Mouse (Mus musculus) MN1 (cell line): ENCODE data around the gene Cbx1.

Experiments used
- DNase-seq: peaks from one replicate; pipeline ENCODE4 v3.0.0-alpha.2; 2016; ENCODE audit warnings: low spot score

Cbx1 gene

DNA sequence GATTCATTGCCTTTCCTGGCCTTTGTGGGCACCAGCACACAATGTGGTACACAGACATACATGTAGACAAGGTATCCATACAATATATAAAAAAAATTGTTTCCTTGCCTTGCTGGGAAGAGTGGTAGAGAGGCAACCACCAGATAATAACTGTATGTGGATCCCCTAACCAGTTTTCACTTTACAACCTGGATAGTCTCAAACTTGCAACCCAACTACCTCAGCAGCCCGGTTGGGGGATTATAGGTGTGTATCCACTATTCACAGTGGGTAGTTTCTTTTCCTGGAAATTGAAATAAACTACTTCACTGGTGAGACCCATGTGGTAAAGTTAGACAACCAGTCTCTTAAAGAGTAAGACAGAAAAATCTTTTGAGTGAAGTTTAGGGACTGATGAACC is 27.6 kb downstream of the Cbx1 start:
- no peak for DNase-seq

- no peak for DNase-seq
Observed at GRCm38 (mm10) chr11:96816979-96817378, 28.1 kb downstream of the Cbx1 start.

GRCm38 (mm10) chr11:96818128-96818710 is 29.3 kb downstream of the Cbx1 start:
- no peak for DNase-seq

- DNase-seq, result peak; percentile 20
Observed at GRCm38 (mm10) chr11:96821956-96822355, 33.0 kb downstream of the Cbx1 start.

DNA sequence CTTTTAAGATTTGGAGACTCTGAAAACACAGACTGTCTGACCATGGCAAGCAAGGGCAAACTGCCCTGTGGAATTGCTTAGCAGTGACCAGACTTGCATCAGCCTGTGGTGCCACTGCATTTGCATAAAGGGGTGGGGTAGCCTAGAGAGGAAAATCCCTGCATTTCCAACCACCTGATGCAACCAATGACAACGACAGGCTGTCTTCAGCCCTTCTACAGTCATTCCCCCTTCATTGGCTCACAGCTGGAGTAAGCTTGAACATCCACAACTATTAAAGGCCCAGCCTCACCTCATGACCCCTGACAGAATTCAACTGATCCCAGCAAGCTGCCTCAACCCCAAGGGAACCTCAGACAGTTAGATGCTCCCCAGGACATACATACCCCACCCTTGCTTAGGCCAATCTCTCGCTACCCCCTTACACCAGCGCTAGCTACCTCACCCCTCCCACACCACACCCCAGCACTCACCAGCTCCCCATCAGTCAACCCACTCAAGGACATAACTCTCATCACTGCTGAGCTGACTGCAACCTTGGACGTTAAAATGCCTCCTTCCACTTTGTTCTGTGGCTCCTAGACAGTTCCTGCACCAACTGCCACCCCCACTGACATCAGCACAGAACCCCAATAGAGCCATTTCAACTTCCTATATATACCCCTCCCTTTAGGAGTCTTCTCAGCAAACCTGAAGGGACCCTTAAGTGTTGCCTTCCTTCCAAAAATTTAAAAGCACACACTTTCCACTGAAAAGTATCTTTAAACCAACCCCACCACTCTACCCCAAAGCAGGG is 33.9 kb downstream of the Cbx1 start:
- peak; percentile 94 for DNase-seq

DNA sequence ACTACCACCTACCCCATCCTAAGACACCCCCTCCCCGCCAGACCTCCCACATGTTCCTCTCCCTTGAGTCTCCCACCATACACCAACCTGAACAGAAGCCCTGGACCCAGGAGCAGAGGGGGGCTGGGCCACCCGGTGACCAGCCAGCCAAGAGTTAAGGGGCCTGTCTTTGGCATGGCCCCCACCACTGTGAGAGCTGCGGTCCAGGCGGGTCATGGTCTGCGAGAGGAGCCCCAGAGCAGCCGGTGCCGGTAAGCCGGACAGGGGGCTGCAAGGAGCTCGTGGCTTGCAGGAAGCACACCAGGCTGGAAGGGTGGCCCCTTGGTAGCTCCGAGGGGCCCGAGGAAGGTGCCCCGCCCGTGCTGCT is 34.5 kb downstream of the Cbx1 start:
- DNase-seq, result no peak

DNA sequence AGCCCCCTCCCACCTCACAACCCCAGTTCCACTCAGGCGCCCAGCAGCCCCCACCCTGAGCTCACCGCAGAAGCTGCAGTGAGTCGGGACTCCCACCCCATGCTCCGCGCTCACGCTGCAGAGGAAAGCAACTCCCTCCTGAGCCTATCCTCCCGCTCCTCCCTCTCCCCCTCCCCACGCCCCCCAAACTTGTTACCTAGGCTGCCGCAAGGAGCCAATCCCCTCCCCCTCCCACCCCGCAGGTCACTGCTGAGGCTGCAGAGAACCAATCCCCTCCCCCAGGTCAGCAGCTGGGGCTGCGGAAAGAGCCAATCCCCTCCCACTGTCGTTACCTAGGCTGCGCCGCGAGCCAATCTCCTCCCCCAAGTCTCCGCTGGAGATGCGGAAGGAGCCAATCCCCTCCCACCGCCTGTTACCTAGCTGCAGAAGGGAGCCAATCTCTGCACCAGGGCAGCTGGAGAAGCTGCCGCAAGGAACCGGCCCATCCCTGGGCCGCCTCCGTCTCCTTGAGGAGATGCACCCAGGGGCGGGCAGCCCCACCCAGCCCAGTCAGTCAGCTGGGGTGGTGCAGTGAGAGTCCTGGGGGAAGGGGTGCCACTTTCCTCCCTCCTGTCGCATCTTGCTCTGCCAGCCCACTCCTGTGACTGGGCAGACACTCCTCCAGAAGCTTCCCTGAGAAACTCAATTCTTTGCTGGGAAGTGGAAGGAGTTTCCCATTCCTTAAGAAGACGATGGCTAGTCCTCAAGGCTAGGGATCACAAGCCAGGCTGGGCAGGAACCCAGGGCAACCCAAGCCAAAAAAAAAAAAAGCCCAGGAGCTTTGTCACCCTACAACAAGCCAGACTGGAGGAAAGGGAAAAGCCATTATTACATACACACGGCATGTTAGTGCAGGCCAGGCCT is 35.2 kb downstream of the Cbx1 start:
- DNase-seq, result peak; percentile 96

DNA sequence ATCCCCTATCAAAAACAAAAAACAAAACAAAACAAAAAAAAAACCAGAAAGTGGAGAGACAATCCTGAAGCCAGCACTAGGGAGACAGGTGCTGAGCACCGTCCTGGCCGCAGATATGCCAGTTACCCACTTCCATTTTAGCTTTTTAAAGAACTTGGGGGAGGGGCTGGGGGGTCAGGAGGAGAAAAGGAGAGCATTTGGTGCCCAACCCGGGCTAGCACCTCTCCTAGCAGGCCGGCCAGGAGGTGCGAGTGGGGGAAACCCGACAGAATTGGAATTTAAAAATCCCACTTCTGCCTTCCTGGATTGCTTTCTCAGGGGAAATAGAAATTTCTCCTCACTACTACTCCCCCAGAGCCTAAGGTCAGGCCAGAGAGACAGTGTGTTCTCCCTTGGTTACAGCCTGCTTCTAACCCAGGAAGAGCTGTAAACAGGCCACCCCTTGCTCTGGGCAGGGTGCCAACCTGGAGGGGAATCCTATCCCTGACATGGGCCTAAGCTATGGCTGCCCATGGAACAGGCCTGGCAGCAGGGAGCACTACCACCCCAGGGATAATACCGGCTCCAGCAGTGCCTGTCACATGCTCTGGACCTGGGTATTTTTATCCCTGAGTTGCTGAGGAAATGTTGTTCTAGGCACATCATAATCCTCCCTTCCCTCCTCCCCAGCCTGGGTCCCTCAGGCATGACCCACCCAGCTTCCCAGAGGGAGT is 36.0 kb downstream of the Cbx1 start:
- DNase-seq, result peak; percentile 92

DNA sequence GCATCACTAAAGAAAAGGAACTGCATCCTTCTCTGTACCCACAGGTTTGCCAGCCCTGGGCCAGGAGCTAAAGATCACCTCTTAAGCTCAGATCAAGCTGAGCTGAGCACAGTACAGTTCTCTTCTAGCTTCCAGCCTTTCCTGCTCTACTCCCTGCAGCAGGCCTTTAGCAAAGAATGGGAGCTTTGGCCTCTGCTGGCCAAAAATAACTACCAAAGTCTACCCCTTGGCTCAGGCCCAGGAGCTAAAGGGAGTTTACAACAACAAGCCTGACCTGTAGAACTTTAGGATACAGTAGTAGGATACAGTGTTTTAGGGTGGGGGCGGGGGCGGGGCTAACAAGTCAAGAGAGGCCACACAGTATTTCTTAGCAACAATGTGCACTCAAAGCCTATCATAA is 37.6 kb downstream of the Cbx1 start:
- no peak for DNase-seq

DNA sequence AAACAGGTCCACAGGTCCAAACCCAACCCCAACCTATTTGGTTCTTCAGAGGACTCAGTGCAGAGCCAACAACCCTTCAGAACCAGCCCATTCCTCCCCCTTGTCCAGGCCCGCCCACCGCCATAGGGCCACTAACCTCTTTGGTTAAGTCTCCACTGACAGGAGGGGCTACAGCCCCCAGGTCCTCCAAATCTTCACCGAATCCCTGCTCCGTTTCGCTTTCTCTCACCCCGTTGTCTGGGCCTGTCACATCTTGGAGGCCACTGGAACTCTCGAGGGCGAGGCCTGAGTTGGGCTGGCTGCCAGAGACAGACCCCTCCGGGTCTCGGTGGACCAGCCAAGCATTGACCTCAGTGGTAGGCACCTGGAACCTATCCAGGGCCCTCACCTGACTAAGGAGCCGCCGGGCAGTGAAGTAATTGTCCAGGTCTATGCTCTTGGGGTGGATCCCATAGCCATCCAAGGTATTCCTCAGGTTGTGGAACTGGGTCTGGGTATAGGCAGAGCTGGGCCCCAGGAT is 38.2 kb downstream of the Cbx1 start:
- peak; percentile 36 for DNase-seq

GRCm38 (mm10) chr11:96827917-96828316 is 39.0 kb downstream of the Cbx1 start:
- DNase-seq, result peak; percentile 19

DNA sequence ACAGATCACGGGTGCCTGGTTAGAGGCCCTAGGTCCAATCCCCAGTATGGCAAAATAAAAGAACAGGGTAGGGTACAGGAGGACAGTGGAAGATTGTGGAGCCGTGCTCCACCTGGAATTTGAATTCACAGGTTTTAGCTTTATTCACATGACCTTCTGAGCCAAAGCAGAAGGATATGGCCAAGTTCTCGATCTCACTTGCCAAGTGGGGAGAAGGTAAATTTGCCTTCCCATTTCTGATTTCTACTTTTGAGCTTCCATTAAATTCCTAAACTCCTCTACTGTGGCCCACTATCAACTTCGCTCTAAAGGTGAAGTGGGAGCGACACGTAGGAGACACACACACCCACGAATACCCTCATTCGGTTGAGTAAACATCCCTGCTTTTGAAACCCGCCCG is 40.0 kb downstream of the Cbx1 start:
- no peak for DNase-seq

DNA sequence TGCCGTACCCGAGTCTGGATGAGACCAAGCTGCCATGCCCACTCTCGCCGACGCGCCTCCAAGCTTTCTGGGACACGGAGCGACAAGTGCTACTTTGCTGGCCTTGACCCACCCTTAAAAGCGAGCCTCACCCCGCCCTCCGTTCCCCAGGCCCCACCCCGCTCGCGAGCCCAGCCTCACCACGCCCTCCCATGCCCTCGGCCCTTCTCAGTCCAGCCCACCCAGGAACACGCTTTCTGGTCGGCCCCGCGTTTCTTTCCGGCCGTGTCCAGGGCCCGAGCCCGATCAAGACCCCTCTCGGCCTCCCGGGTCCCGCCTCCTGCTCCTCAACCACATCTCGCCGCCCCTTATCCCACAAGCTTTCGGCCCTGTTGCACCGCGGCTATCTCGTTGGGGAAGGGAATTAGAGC is 40.5 kb downstream of the Cbx1 start:
- peak; percentile 90 for DNase-seq

DNA sequence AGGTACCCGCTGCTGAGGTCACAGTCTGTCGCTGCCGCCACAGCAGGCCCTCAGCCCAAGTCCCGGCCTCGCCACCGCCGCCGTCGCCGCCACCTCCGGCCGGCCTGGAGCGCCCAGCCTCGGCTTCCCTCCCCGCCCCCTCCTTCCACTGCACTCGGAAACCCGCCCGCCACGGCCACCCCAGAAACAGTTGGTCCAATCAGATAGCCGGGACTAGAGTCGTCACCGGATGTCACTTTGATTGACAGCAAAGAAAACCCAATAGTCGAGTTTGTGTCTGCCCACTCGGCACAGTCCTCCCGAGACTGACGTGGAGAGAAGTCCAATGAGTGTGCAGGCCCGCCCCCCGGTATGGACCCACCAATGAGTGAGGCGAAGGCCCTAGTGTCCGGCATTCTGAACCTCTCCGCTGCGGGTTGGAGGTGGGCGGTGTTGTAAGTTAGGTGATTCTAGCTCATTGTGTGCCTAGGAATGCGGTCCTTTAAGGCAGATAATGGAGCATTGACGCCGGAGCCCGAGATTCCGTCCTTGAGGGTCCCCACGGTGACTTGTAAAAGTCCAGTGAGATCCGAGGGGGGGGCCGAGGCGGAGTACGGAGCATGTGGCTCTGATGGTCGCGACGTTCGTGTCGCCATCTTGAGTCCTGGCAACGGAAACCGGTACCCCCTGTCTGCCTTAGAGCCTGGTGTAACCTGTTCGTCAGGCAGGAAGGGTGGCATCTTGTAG is 41.0 kb downstream of the Cbx1 start, which contains the start of gene Nfe2l1:
Nfe2l1 (minus strand) TSS at position 156 of the 726 bp plus-strand sequence.
- DNase-seq, result peak; percentile 99

DNA sequence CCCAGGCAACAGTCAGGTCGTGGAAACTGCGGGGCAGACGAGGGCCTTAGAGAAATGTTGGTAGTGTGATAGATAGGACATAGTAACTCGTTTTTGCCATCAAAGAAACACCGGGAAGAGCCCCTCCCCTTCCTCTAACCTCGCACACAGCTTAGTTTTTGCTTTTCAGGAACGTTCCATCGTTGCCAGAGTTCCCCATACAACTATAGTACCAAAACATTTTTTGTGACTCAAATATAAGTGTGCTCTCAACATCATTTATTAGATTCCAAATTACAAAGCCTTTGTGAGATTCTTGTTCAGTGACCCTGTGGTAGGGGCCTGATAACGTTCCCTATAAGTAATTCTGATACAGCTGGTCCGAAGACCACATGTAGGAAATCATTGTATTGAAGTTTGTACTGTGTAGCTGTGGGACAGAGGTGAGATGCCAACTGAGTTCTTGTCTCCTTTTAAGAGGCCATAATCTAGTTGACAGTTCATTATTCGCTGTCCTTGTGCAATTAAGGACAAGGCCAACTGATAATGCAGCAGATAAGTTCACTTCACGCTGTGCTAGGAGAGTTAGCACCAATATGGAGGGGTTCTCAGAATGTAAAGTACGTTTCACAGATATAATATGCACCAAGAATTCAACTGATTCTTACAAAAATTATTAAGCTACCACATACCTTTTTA is 41.8 kb downstream of the Cbx1 start:
- peak; percentile 30 for DNase-seq

DNA sequence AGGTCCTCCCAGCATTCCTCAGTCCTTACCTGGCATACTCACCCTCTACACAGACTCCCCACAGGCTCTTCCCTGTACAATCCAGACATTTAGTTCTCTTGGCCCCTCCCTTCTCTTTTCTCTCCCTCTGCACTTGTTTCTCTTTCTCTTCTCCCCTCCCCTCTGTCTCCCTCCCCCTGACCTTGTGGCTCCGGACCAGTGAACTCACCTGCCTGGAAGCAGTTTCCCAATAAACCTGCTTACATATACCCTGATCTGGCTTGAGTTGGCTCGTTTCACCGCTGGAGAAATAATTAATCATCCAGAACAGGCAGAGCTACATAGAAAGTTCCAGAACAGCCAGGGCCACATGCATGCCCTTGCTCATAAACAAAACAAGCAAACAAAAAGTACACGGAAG is 42.6 kb downstream of the Cbx1 start:
- DNase-seq, result no peak

DNA sequence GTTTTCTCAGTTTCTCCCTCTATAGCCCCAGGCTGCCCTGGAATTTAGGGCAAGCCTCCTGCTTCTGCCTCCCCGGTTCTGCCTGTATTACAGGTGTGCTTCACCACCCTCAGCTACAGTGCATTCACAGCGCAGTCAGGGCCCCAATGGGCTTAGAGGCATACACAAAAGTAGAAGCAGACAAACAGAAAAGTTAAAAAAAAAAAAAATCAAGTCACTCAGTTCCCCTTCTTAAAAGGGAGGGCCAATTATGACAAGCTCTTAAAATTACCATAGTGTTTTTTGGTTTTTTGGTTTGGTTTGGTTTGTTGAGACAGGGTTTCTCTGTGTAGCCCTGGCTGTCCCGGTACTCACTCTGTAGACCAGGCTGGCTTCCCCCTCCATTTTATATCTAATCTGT is 43.6 kb downstream of the Cbx1 start:
- DNase-seq, result no peak

GRCm38 (mm10) chr11:96832973-96833372 is 44.0 kb downstream of the Cbx1 start:
- no peak for DNase-seq

DNA sequence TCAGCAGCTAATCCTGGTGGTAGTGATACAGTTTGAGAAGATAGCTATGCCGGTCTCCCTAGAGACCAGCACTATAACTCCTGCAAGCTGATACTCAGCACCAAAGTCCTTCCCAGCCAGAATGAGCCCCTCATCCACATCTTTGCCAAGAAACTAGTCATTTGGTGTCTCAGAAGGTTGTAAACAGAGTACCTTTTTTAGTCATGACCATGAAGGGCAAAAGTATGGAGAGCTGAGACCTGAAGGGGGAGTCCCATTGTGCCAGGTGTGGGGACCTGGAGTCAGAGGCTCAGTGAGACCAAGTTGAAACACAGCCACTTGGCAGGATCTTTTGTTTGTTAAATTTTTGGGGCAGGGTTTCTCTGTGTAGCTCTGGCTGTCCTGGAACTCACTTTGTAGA is 45.2 kb downstream of the Cbx1 start:
- no peak for DNase-seq

DNA sequence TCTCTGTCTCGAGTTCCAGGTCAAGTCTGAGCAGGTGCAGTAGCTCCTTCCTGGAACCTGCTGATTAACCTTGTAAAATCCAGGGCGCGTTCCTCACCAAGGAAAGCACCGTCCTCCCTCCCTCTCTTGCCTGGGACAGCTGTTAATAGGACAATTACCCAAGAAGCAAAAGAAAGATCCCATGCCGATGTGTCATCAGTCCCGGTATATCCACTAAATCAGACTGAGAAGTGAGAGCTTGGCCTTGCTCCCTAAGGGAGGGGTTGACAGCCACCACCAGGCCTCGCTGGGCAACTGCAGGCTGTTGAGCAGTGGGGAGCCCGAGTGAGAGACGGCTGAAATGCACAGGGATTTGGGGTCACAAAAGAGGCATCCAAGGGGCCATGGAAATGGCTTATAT is 48.4 kb downstream of the Cbx1 start:
- peak; percentile 63 for DNase-seq

DNA sequence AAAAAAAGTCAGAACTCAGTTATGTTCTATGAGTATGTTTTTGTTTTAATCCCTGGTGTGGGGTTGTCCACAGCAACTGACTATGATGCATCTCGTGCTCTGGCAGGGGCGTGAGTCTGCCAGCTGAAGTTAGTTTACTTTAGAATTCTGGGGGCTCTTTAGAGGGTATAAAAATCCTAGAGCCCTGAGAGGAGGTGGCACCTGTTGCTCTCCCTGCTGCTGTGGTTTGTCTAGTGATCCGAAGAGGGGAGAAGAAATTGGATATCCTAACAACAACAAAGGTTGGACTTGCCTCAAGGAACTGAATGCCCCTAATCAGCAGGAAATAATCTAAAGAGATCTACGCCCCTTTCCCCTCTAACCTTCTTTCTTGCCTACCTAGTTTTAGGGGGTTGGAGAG is 49.4 kb downstream of the Cbx1 start:
- DNase-seq, result no peak
